Mouse (Mus musculus) liver, adult 2 months (tissue): ENCODE measurements around the gene Nadk2.
A peak's percentile ranks its signal among the peaks of the same experiment; 100 is the strongest.

Experiments used
- CTCF ChIP-seq: fragments of 200-500 bp; IDR thresholded peaks from 2 replicates; pipeline ENCODE4 v1.5.1; 2011; ENCODE audit warnings: low read depth, low read length, control low read depth
- POLR2A ChIP-seq: fragments of 200-500 bp; IDR thresholded peaks from 2 replicates; pipeline ENCODE4 v1.6.1; 2011; ENCODE audit warnings: low read length, control low read depth; ENCODE audit not compliant: insufficient read depth; ENCODE audit errors: extremely low read depth

DNA sequence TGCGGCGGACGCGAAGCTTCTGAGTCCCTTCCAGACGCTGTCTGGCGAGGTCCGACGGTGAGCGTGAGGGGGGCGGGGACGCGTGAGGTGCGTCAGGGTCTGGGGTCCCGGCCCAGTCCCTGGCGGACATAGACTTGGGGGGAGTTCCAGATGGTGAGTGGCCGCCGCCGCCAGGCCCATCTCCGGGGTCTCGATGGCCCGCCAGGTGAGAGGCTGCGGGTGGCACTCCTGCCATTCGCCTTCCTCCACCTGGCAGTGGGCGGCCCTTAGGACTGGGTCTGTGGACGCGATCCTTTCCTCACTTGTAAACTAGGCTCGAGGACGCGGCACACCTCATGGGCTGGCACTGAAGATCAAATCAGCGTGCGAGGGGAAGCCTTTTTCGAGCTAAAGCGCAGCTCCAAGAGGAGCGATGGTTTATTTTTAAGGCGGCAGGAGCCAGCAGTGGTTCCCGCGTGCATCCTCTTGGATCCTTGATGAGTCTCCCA is 69.7 kb downstream of the Nadk2 start:
- TF ChIP-seq CTCF (no peak), POLR2A (0 out of 2 replicates have a peak, but pooled peaks have one; percentile 23)
